Mouse (Mus musculus): ENCODE results near the gene Tmem164. TPM values are rescaled to one million over a fixed set of nuclear protein-coding genes. Genes with fewer than 3 reads are reported as not detected.

The Tmem164 gene
- total and polyA plus RNA-seq, 2 experiments from 2014 or later, result 17.9 to 47.3 TPM

DNA sequence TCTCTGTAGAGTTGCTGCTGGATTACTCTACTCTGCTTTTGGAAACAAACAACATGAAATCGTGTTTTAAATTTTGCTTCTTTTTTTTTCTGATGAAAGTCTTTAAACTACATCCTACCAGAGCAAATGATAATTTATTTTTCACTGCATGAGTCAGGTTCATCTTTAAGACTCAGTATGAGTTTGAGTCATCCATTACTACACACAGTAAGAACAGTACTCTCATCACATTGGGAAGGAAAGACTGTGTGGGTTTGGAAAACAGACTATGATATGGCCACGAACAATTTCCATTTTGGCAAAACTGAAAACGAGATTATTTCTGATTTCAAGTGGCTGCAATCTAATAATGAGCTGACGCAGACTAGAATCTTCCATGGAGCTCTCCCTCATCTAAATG, 202.4 kb downstream of the Tmem164 start:
- H3K27ac ChIP-seq, result no peak overlapping the region
- H3K9me3 ChIP-seq (ENCODE audit: low read length), result no peaks in the 10 kb centered on the region
- DNase-seq (ENCODE audit: low spot score) (no peak), ATAC-seq (no peak)
- WGBS, result 80% methylated on average over 4 of the region's 4 CpGs
- no peak overlapping the region for H3K9ac ChIP-seq (replicated peaks; ENCODE audit: low read length)
- no peaks in the 10 kb centered on the region for H3K36me3 ChIP-seq (ENCODE audit: insufficient read depth, low read length)
- no peak overlapping the region for H3K4me3 ChIP-seq (ENCODE audit: low read length)
- H3K27me3 ChIP-seq (ENCODE audit: insufficient read depth, low read length), result no peaks in the 10 kb centered on the region
- no peak for TF ChIP-seq CTCF (IDR thresholded peaks at IDR 0.05; ENCODE audit: low read depth)
- no peaks in the 10 kb centered on the region for H3K4me1 ChIP-seq (ENCODE audit: insufficient read depth, low read length)
- no peak overlapping the region for H3K4me2 ChIP-seq (ENCODE audit: low read depth, low read length)

DNA sequence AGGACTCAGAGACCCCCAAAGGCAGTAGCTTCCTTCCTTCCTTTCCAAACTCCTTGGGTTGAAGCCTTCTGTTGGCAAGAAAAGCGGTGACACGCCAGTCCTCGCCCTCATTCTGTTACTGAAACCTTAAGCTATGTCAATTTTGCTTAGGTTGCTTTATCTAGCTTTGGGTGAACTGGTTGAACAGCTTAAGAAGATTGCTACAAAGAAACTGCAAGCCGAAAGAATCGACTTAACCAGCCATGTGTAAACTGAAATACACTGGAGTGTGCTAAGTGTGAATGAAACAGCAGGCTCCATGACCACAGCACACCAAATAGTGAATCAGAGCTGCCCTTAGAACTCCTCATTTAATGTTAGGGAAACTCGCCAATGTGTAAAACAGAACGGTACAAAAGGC, 204.8 kb downstream of the Tmem164 start:
- TF ChIP-seq CTCF (IDR thresholded peaks at IDR 0.05; ENCODE audit: low read depth), result no peak

More for the DNA sequence above, 204.8 kb downstream of the Tmem164 start:
- no peak overlapping the region for H3K27ac ChIP-seq
- no peaks in the 10 kb centered on the region for H3K9me3 ChIP-seq (ENCODE audit: low read length)
- no peak overlapping the region for H3K4me2 ChIP-seq (ENCODE audit: low read depth, low read length)
- DNase-seq (ENCODE audit: low spot score) (no peak), ATAC-seq (no peak)
- H3K4me1 ChIP-seq (ENCODE audit: insufficient read depth, low read length), result no peaks in the 10 kb centered on the region
- WGBS, result 85% methylated on average over 7 of the region's 7 CpGs
- no peaks in the 10 kb centered on the region for H3K36me3 ChIP-seq (ENCODE audit: insufficient read depth, low read length)
- no peaks in the 10 kb centered on the region for H3K27me3 ChIP-seq (ENCODE audit: insufficient read depth, low read length)
- H3K9ac ChIP-seq (replicated peaks; ENCODE audit: low read length), result no peak overlapping the region
- H3K4me3 ChIP-seq (ENCODE audit: low read length), result no peak overlapping the region

MicroRNAs encoded within 50 kb of the gene (microRNA counts, 519-probe panel; counts per million panel counts)
- microRNA mmu-miR-652, result 3,560 counts per million, percentile 60 among the panel's probes with 10 or more counts

Small RNAs within 50 kb of the gene (microRNA-seq; reads per million reads assigned to microRNA genes)
- gene Mir652, result 4,127 to 5,038 reads per million in 2 experiments
